Mouse (Mus musculus) lung, postnatal 4 days (tissue): ENCODE results near the gene Smarcd1.
"Not testable (repeated sequence)": the region's sequence is repeated elsewhere in the genome, so short reads cannot be mapped to it uniquely, and the experiment has no call there.

ENCODE experiments used
- DNase-seq, 2 experiments: peaks; one replicate each; pipeline ENCODE4 v3.0.0; 2021

The Smarcd1 gene

GRCm38 (mm10) chr15:99715361-99715865 is 13.5 kb downstream of the Smarcd1 start:
- no peak for DNase-seq

GRCm38 (mm10) chr15:99715982-99716746 is 14.2 kb downstream of the Smarcd1 start:
- DNase-seq = peak in 1 of 2 experiments; percentile 54

- DNase-seq = no peak
Measured at GRCm38 (mm10) chr15:99716814-99717213, 14.9 kb downstream of the Smarcd1 start.

GRCm38 (mm10) chr15:99717386-99718334 is 15.7 kb downstream of the Smarcd1 start, which contains the start of gene Gpd1:
TSS of gene Gpd1 (plus strand) at chr15:99717515.
- peak; percentile 52 to 69 for DNase-seq

- no peak for DNase-seq
Measured at GRCm38 (mm10) chr15:99718461-99719021, 16.6 kb downstream of the Smarcd1 start.

- DNase-seq = no peak
Measured at GRCm38 (mm10) chr15:99719865-99720264, 17.9 kb downstream of the Smarcd1 start.

GRCm38 (mm10) chr15:99721921-99722743 is 20.2 kb downstream of the Smarcd1 start:
- no peak for DNase-seq

- DNase-seq = peak in 1 of 2 experiments; percentile 8
Measured at GRCm38 (mm10) chr15:99723120-99723514, 21.2 kb downstream of the Smarcd1 start.

GRCm38 (mm10) chr15:99723515-99724291 is 21.8 kb downstream of the Smarcd1 start:
- DNase-seq = peak; percentile 80 to 86

- DNase-seq = peak; percentile 85
Measured at GRCm38 (mm10) chr15:99724292-99725021, 22.5 kb downstream of the Smarcd1 start.

- peak; percentile 96 to 98 for DNase-seq
Measured at GRCm38 (mm10) chr15:99725341-99726155, 23.6 kb downstream of the Smarcd1 start, which contains the start of gene Cox14. TSS of gene Cox14 (plus strand) at chr15:99725618.

- no peak for DNase-seq
Measured at GRCm38 (mm10) chr15:99726549-99726948, 24.6 kb downstream of the Smarcd1 start.

GRCm38 (mm10) chr15:99727039-99727438 is 25.1 kb downstream of the Smarcd1 start:
- not testable (repeated sequence) for DNase-seq

- DNase-seq = no peak
Measured at GRCm38 (mm10) chr15:99727525-99727924, 25.6 kb downstream of the Smarcd1 start.

GRCm38 (mm10) chr15:99728211-99728610 is 26.3 kb downstream of the Smarcd1 start:
- no peak for DNase-seq

- DNase-seq = no peak
Measured at GRCm38 (mm10) chr15:99729056-99729783, 27.3 kb downstream of the Smarcd1 start.

- DNase-seq = no peak
Measured at GRCm38 (mm10) chr15:99731167-99731566, 29.2 kb downstream of the Smarcd1 start.

- no peak for DNase-seq
Measured at GRCm38 (mm10) chr15:99731678-99732077, 29.7 kb downstream of the Smarcd1 start.

GRCm38 (mm10) chr15:99733186-99733585 is 31.3 kb downstream of the Smarcd1 start:
- no peak for DNase-seq
